Mouse (Mus musculus): ENCODE measurements around the gene AI987944.

The AI987944 gene

DNA sequence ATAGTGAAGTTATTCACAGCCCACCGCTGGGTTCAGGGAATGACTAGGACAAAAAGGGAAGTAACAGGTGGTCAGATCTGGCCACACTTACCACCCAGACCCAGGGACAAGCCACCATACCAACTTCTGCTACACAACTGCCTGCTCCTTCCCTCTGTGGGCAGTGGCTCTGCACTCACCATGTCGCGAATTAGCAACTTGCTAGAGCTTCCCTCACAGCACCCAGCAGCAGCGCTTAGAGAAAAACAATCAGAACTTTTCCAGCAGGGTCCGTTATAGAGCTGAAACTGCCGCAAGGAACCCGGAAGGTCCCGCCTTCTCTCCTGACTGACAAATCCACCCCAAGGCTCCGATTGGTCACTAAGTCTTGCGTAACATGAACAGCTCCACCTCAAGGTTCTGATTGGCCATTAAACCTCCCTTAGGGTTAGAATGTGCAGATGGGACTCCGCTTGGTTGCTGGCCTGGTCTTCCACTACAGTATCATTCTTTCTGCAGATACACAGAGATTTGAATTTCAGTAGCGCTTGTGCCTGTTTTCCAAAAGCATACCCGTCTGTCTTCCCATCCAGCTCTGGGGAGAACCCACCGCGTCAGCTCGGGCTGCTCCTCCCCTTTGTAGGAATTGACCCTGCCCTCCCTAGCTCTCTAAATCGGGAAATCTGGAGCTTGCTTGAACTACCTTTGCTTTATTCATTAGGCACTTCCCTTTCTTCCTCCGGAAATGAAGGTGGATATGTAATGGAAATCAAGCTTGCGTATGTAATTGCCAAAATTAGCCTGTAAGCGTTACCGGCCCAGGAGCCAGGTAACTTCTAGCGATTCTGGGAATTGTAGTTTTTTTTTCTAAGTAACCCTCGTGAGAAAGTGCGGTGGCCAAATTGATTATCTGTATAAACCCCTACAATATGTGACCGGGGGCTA, at the start of gene AI987944:
TSS of gene AI987944 (minus strand) at position 332 of the 924 bp plus-strand sequence.
- peak; percentile 36 to 61 for DNase-seq (ENCODE audit: low spot score in 2 of 2)

DNA sequence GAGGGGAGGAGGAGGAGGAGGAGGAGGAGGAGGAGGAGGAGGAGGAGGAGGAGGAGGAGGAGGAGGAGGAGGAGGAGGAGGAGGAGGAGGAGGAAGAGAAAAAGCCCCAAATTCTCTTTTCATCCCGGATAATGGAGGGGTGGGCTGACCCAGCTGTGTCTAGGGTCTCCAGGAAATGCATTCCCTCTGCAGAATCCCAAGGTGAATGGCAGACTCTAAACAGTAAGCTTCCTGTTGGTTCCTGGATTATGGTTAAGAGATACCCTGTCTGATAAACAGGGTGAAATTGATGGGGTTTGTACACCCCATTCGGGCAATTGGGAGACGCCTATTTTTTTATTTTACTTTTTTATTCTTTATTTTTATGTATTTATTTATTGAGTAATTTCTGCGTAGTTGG, 951 bp upstream of the AI987944 start:
- DNase-seq (ENCODE audit: low spot score in 2 of 2) = no peak
